Mouse (Mus musculus): ENCODE measurements around the gene Lrrc57. TPM values are rescaled to one million over a fixed set of nuclear protein-coding genes. Genes with fewer than 3 reads are reported as not detected.
A peak's percentile ranks its signal among the peaks of the same experiment; 100 is the strongest.

Gene Lrrc57
- polyA plus RNA-seq, 1 experiment from 2014 or later, result 19.9 TPM

GRCm38 (mm10) chr2:120563235-120563990, 45.9 kb downstream of the Lrrc57 start, which contains the start of gene Zfp106:
Zfp106 (minus strand) TSS chr2:120563843.
- peak; percentile 74 for ATAC-seq (ENCODE audit: insufficient read depth, low FRiP score, low read depth)
- 0% methylated on average over 50 of the region's 50 CpGs for WGBS
- H3K9me3 ChIP-seq, result no peaks in the 10 kb centered on the region
- H3K9ac ChIP-seq, result peak within 1 kb of the TSS; percentile 94
- peaks cover 6% of the 10 kb centered on the region; the same call in 1 of the 2 replicates for H3K4me1 ChIP-seq
- no peaks in the 10 kb centered on the region for H3K27me3 ChIP-seq (replicated peaks)
- peak within 1 kb of the TSS; percentile 63; the same call in 1 of the 2 replicates for H3K27ac ChIP-seq
- peak within 1 kb of the TSS; percentile 99 for H3K4me3 ChIP-seq (replicated peaks)
- H3K36me3 ChIP-seq, result no peaks in the 10 kb centered on the region
- H3K4me2 ChIP-seq, result peak within 1 kb of the TSS; percentile 53

GRCm38 (mm10) chr2:120562859-120563234, 46.5 kb downstream of the Lrrc57 start:
- H3K27ac ChIP-seq, result peak overlapping the region; percentile 63; the same call in 1 of the 2 replicates
- 17% methylated on average over 9 of the region's 9 CpGs for WGBS

GRCm38 (mm10) chr2:120561524-120561923, 47.8 kb downstream of the Lrrc57 start:
- WGBS, result 84% methylated on average over 1 of the region's 1 CpGs
- no peak for ATAC-seq (ENCODE audit: insufficient read depth, low FRiP score, low read depth)
- H3K9ac ChIP-seq, result no peak overlapping the region
- no peak overlapping the region for H3K4me3 ChIP-seq (replicated peaks)
- no peak overlapping the region for H3K27ac ChIP-seq
- no peaks in the 10 kb centered on the region for H3K27me3 ChIP-seq (replicated peaks)
- no peaks in the 10 kb centered on the region for H3K36me3 ChIP-seq
- H3K4me1 ChIP-seq, result peaks cover 6% of the 10 kb centered on the region; the same call in 1 of the 2 replicates
- H3K9me3 ChIP-seq, result no peaks in the 10 kb centered on the region
- H3K4me2 ChIP-seq, result no peak overlapping the region

More at GRCm38 (mm10) chr2:120562859-120563234, 46.5 kb downstream of the Lrrc57 start:
- Histone ChIP-seq H3K9ac (peak overlapping the region; percentile 94), H3K4me2 (peak overlapping the region; percentile 53), H3K27me3 (replicated peaks) (no peaks in the 10 kb centered on the region), H3K4me1 (peaks cover 6% of the 10 kb centered on the region; the same call in 1 of the 2 replicates), H3K9me3 (no peaks in the 10 kb centered on the region), H3K36me3 (no peaks in the 10 kb centered on the region), H3K4me3 (replicated peaks) (peak overlapping the region; percentile 99)
- no peak for ATAC-seq (ENCODE audit: insufficient read depth, low FRiP score, low read depth)

- Histone ChIP-seq H3K4me3 (replicated peaks) (no peak overlapping the region), H3K9me3 (no peaks in the 10 kb centered on the region), H3K27me3 (replicated peaks) (no peaks in the 10 kb centered on the region), H3K9ac (no peak overlapping the region), H3K27ac (no peak overlapping the region), H3K36me3 (0 out of 2 replicates have a peak, but pooled peaks cover 7% of the 10 kb centered on the region), H3K4me2 (no peak overlapping the region), H3K4me1 (peaks cover 6% of the 10 kb centered on the region; the same call in 1 of the 2 replicates)
- ATAC-seq (ENCODE audit: insufficient read depth, low FRiP score, low read depth), result no peak
- 67% methylated on average over 3 of the region's 3 CpGs for WGBS
Measured at GRCm38 (mm10) chr2:120558813-120559212, 50.5 kb downstream of the Lrrc57 start.

GRCm38 (mm10) chr2:120556868-120557267, 52.5 kb downstream of the Lrrc57 start:
- Histone ChIP-seq H3K9me3 (no peaks in the 10 kb centered on the region), H3K4me3 (replicated peaks) (no peak overlapping the region), H3K36me3 (peaks cover 14% of the 10 kb centered on the region), H3K27me3 (replicated peaks) (no peaks in the 10 kb centered on the region), H3K4me1 (no peaks in the 10 kb centered on the region), H3K27ac (no peak overlapping the region), H3K9ac (no peak overlapping the region), H3K4me2 (no peak overlapping the region)
- no peak for ATAC-seq (ENCODE audit: insufficient read depth, low FRiP score, low read depth)
- 50% methylated on average over 3 of the region's 3 CpGs for WGBS

Other genes starting within 250 kb of the Lrrc57 start
- gene Ganc, start 205.6 kb downstream of the Lrrc57 start, polyA plus RNA-seq (2015; fragmentation: Nextera tagmentation; extraction: Ambion mirVana), result 7.7 and 9.0 TPM in 2 replicates
- gene Tmem87a, start 205.4 kb downstream of the Lrrc57 start, polyA plus RNA-seq (2015; fragmentation: Nextera tagmentation; extraction: Ambion mirVana), result 13.3 and 13.4 TPM in 2 replicates
- 0.95 and 1.4 TPM in 2 replicates for gene Capn3, start 153.5 kb downstream of the Lrrc57 start, polyA plus RNA-seq (2015; fragmentation: Nextera tagmentation; extraction: Ambion mirVana)
- gene Zfp106, start 45.7 kb downstream of the Lrrc57 start, polyA plus RNA-seq (2015; fragmentation: Nextera tagmentation; extraction: Ambion mirVana), result 48.0 and 48.1 TPM in 2 replicates
- 43.5 and 50.6 TPM in 2 replicates for gene Snap23, start 41.8 kb downstream of the Lrrc57 start, polyA plus RNA-seq (2015; fragmentation: Nextera tagmentation; extraction: Ambion mirVana)
- 21.7 and 23.0 TPM in 2 replicates for gene Haus2, start 137 bp downstream of the Lrrc57 start, polyA plus RNA-seq (2015; fragmentation: Nextera tagmentation; extraction: Ambion mirVana)
- gene Stard9, start 19.6 kb upstream of the Lrrc57 start, polyA plus RNA-seq (2015; fragmentation: Nextera tagmentation; extraction: Ambion mirVana), result 4.3 and 4.4 TPM in 2 replicates
- 4.9 and 5.5 TPM in 2 replicates for gene Cdan1, start 240.6 kb upstream of the Lrrc57 start, polyA plus RNA-seq (2015; fragmentation: Nextera tagmentation; extraction: Ambion mirVana)
- gene Ttbk2, start 241.1 kb upstream of the Lrrc57 start, polyA plus RNA-seq (2015; fragmentation: Nextera tagmentation; extraction: Ambion mirVana), result 2.9 TPM in 2 replicates